Mouse (Mus musculus) liver, postnatal 0 days (tissue): ENCODE data around the gene C1qc. TPM values are rescaled to one million over a fixed set of nuclear protein-coding genes. Genes with fewer than 3 reads are reported as not detected.
A peak's percentile ranks its signal among the peaks of the same experiment; 100 is the strongest.

Source experiments
- ATAC-seq: fragments of 200-750 bp; cut with Nextera tagmentation; 2 replicates; pipeline ENCODE4 v1.8.0; 2017; ENCODE audit warnings: mild to moderate bottlenecking, moderate library complexity
- DNase-seq: peaks from one replicate; pipeline ENCODE4 v3.0.0-alpha.2; 2016
- H3K27ac ChIP-seq: fragments of 300-500 bp; sonication (generic); 2 replicates; pipeline ENCODE4 v1.5.1; 2014; ENCODE audit warnings: antibody characterized with exemption, moderate library complexity, mild to moderate bottlenecking, low read depth
- H3K27me3 ChIP-seq: fragments of 300-500 bp; sonication (generic); 2 replicates; pipeline ENCODE4 v1.6.1; 2014; ENCODE audit warnings: low read length, control low read depth, mixed read lengths; ENCODE audit not compliant: insufficient read depth
- H3K36me3 ChIP-seq: fragments of 300-500 bp; sonication (generic); replicated peaks from 2 replicates; pipeline ENCODE4 v1.6.1; 2014; ENCODE audit warnings: mild to moderate bottlenecking, control low read depth, low read length, moderate library complexity, mixed read lengths; ENCODE audit not compliant: insufficient read depth
- H3K4me1 ChIP-seq: fragments of 300-500 bp; sonication (generic); 2 replicates; pipeline ENCODE4 v1.6.1; 2014; ENCODE audit warnings: antibody characterized with exemption, mild to moderate bottlenecking, control low read depth; ENCODE audit not compliant: insufficient read depth
- H3K4me2 ChIP-seq: fragments of 300-500 bp; sonication (generic); 2 replicates; pipeline ENCODE4 v1.6.1; 2014; ENCODE audit warnings: low read depth, mild to moderate bottlenecking, low read length, moderate library complexity, mixed read lengths
- H3K4me3 ChIP-seq: fragments of 300-500 bp; sonication (generic); 2 replicates; pipeline ENCODE4 v1.5.1; 2014; ENCODE audit warnings: low read depth, low read length
- H3K9ac ChIP-seq: fragments of 300-500 bp; sonication (generic); replicated peaks from 2 replicates; pipeline ENCODE4 v1.6.1; 2014; ENCODE audit warnings: mild to moderate bottlenecking, moderate library complexity
- H3K9me3 ChIP-seq: fragments of 300-500 bp; sonication (generic); 2 replicates; pipeline ENCODE4 v1.6.1; 2016; ENCODE audit warnings: mild to moderate bottlenecking, control low read depth, low read length, mixed read lengths
- CTCF ChIP-seq: sonication (generic); IDR thresholded peaks from 2 replicates; pipeline ENCODE4 v1.5.1; 2016; ENCODE audit warnings: antibody characterized with exemption, low read depth
- EP300 ChIP-seq: IDR thresholded peaks from 2 replicates; pipeline ENCODE4 v1.6.1; 2016; ENCODE audit warnings: antibody characterized with exemption, low read depth, mild to moderate bottlenecking
- WGBS: fragments of 180-500 bp; shearing (Covaris S2); extraction: QIAGEN DNeasy Blood & Tissue Kit; methylation state at CpG from one replicate; pipeline ENCODE4 v1.1.7; 2014; ENCODE audit not compliant: insufficient replicate concordance; 5-methylcytosine and 5-hydroxymethylcytosine counted together
- polyA plus RNA-seq: library from polyadenylated mRNA; unstranded; fragments of >200 nt; fragmentation: Nextera tagmentation; extraction: Ambion mirVana; gene quantifications from 2 replicates; pipeline ENCODE4 v1.2.1, GENCODE M21; 2015

C1qc gene
- 122 and 136 TPM in 2 replicates for polyA plus RNA-seq

- WGBS = 28% methylated on average over 5 of the region's 5 CpGs
- H3K27me3 ChIP-seq = peaks cover 6% of the 10 kb centered on the region; the same call in 1 of the 2 replicates
- no peak within 1 kb of the TSS for H3K4me2 ChIP-seq
- no peaks in the 10 kb centered on the region for H3K4me1 ChIP-seq
- DNase-seq = no peak
- H3K9me3 ChIP-seq = no peaks in the 10 kb centered on the region
- H3K9ac ChIP-seq = no peak within 1 kb of the TSS
- peak; percentile 66 for ATAC-seq
- peak within 1 kb of the TSS; percentile 3; the same call in 1 of the 2 replicates for H3K27ac ChIP-seq
- H3K36me3 ChIP-seq = no peaks in the 10 kb centered on the region
- peak within 1 kb of the TSS; percentile 2; the same call in 1 of the 2 replicates for H3K4me3 ChIP-seq
- TF ChIP-seq CTCF (no peak), EP300 (no peak)
Measured at GRCm38 (mm10) chr4:136892811-136893210, at the start of gene C1qc. C1qc (minus strand) TSS chr4:136893065.

- DNase-seq = no peak
- no peaks in the 10 kb centered on the region for H3K9me3 ChIP-seq
- H3K27ac ChIP-seq = no peak overlapping the region
- H3K27me3 ChIP-seq = peaks cover 11% of the 10 kb centered on the region
- H3K4me1 ChIP-seq = no peaks in the 10 kb centered on the region
- TF ChIP-seq CTCF (no peak), EP300 (no peak)
- no peak overlapping the region for H3K9ac ChIP-seq
- WGBS = 73% methylated on average over 5 of the region's 5 CpGs
- H3K4me3 ChIP-seq = no peak overlapping the region
- ATAC-seq = no peak
- no peaks in the 10 kb centered on the region for H3K36me3 ChIP-seq
- H3K4me2 ChIP-seq = no peak overlapping the region
Measured at GRCm38 (mm10) chr4:136937935-136938334, 45.1 kb upstream of the C1qc start.

- Histone ChIP-seq H3K4me3 (no peak overlapping the region), H3K27me3 (peaks cover 5% of the 10 kb centered on the region), H3K4me1 (no peaks in the 10 kb centered on the region), H3K9me3 (no peaks in the 10 kb centered on the region), H3K36me3 (no peaks in the 10 kb centered on the region), H3K27ac (no peak overlapping the region), H3K9ac (no peak overlapping the region), H3K4me2 (no peak overlapping the region)
- DNase-seq = no peak
- no peak for ATAC-seq
- WGBS = 68% methylated on average over 4 of the region's 4 CpGs
- no peak for TF ChIP-seq CTCF
- TF ChIP-seq EP300 = no peak
Measured at GRCm38 (mm10) chr4:136937344-136937743, 44.5 kb upstream of the C1qc start.

- 0 out of 2 replicates have a peak overlapping the region, but pooled peaks have one; percentile 0 for H3K4me2 ChIP-seq
- no peak for TF ChIP-seq CTCF
- TF ChIP-seq EP300 = no peak
- H3K4me3 ChIP-seq = no peak overlapping the region
- H3K27me3 ChIP-seq = 0 out of 2 replicates have a peak, but pooled peaks cover 2% of the 10 kb centered on the region
- WGBS = 40% methylated on average over 18 of the region's 18 CpGs
- no peak overlapping the region for H3K9ac ChIP-seq
- H3K9me3 ChIP-seq = no peaks in the 10 kb centered on the region
- DNase-seq (peak; percentile 49), ATAC-seq (peak; percentile 47)
- no peaks in the 10 kb centered on the region for H3K36me3 ChIP-seq
- no peaks in the 10 kb centered on the region; the same call in 1 of the 2 replicates for H3K4me1 ChIP-seq
- no peak overlapping the region for H3K27ac ChIP-seq
Measured at GRCm38 (mm10) chr4:136934746-136935613, 42.1 kb upstream of the C1qc start.

- Histone ChIP-seq H3K4me1 (no peaks in the 10 kb centered on the region; the same call in 1 of the 2 replicates), H3K4me2 (peak overlapping the region; percentile 35; the same call in 1 of the 2 replicates), H3K27ac (peak overlapping the region; percentile 51; the same call in 1 of the 2 replicates), H3K9ac (no peak overlapping the region), H3K36me3 (no peaks in the 10 kb centered on the region), H3K9me3 (no peaks in the 10 kb centered on the region), H3K4me3 (no peak overlapping the region), H3K27me3 (0 out of 2 replicates have a peak, but pooled peaks cover 2% of the 10 kb centered on the region)
- 54% methylated on average over 8 of the region's 8 CpGs for WGBS
- peak; percentile 92 for TF ChIP-seq EP300
- no peak for TF ChIP-seq CTCF
- DNase-seq (peak; percentile 56), ATAC-seq (peak; percentile 96)
Measured at GRCm38 (mm10) chr4:136930474-136930873, 37.6 kb upstream of the C1qc start.

- H3K9me3 ChIP-seq = no peaks in the 10 kb centered on the region
- H3K9ac ChIP-seq = no peak overlapping the region
- no peak overlapping the region for H3K4me3 ChIP-seq
- 0 out of 2 replicates have a peak, but pooled peaks cover 11% of the 10 kb centered on the region for H3K27me3 ChIP-seq
- WGBS = 19% methylated on average over 5 of the region's 5 CpGs
- peak; percentile 80 for TF ChIP-seq CTCF
- TF ChIP-seq EP300 = no peak
- no peak for DNase-seq
- no peaks in the 10 kb centered on the region for H3K36me3 ChIP-seq
- no peak overlapping the region for H3K4me2 ChIP-seq
- no peak for ATAC-seq
- no peak overlapping the region for H3K27ac ChIP-seq
- no peaks in the 10 kb centered on the region; the same call in 1 of the 2 replicates for H3K4me1 ChIP-seq
Measured at GRCm38 (mm10) chr4:136928928-136929327, 36.1 kb upstream of the C1qc start.
